In the genomic region with DNA sequence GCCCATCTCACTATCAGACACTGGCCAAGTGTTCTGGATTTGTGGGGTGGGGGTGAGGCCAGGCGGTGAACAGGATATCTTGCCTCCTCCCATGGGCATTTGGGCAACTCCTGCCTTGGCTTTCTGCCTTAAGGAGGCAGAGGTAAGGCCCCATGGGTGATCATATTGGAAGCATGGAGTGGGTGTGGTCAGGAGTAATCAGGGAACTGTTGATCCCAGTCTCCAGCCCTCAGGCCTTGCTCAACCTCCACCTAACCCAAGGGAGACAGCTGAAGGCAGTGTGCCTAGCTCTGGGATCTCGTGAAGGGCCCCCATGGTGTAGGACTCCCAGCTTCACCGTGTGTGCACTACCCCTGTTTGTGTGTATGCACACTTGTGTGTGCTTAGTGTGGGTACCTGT, we compare ENCODE assay signal across 14 mouse cellular contexts. TPM values are rescaled to one million over a fixed set of nuclear protein-coding genes. Genes with fewer than 3 reads are reported as not detected.
DNase-seq lines count a peak whose midpoint lies in the region; ATAC-seq and TF ChIP-seq lines count a peak whose summit lies in the region.
"Had no signal": no experiment of that assay in that cellular context is flagged by ENCODE, and none has a peak within 500 bp of the region (broad histone marks: within the 10 kb centered on the region; RNA-seq: fewer than 3 reads in every experiment).

No protein-coding gene starts in this region.

- WGBS in forebrain, embryonic 10.5 days, result 95% methylated on average over 3 of the region's 3 CpGs
- WGBS in forebrain, embryonic 16.5 days, result 95% methylated on average over 3 of the region's 3 CpGs
- WGBS in heart, postnatal 0 days, result 83% methylated on average over 3 of the region's 3 CpGs
- 85% methylated on average over 3 of the region's 3 CpGs for WGBS in lung, embryonic 15.5 days
- 80% methylated on average over 3 of the region's 3 CpGs for WGBS in olfactory bulb, adult 2 months

- H3K4me3 ChIP-seq in forebrain, embryonic 10.5 days, result no peak overlapping the region
- H3K4me3 ChIP-seq in forebrain, embryonic 16.5 days (replicated peaks; ENCODE audit: low read length), result no peak overlapping the region
- H3K4me3 ChIP-seq in heart, postnatal 0 days (ENCODE audit: low read depth, low read length), result no peak overlapping the region
- no peak overlapping the region for H3K4me3 ChIP-seq in lung, embryonic 15.5 days
- H3K4me3 ChIP-seq in olfactory bulb, adult 2 months (ENCODE audit: insufficient read depth, low read depth, low read length), result no peak overlapping the region
- H3K4me3 ChIP-seq: gastrocnemius, adult 2 months; liver, embryonic 13.5 days had no signal

- no peak for DNase-seq in forebrain, embryonic 10.5 days (ENCODE audit: extremely low spot score, low spot score)
- DNase-seq in heart, postnatal 0 days (ENCODE audit: low spot score), result no peak
- DNase-seq in heart, postnatal 36 days, result no peak
- no peak for DNase-seq in lung, postnatal 14 days
- DNase-seq: gastrocnemius, adult 2 months; kidney, adult 11 months; layer of hippocampus, adult 9-11 months; liver, embryonic 13.5 days; lung, postnatal 10 days had no signal

- H3K27me3 ChIP-seq in forebrain, embryonic 10.5 days (ENCODE audit: poor library complexity, severe bottlenecking), result no peaks in the 10 kb centered on the region
- H3K27me3 ChIP-seq in forebrain, embryonic 16.5 days (replicated peaks; ENCODE audit: control insufficient read depth, insufficient read depth, low read length), result no peaks in the 10 kb centered on the region
- no peaks in the 10 kb centered on the region for H3K27me3 ChIP-seq in heart, postnatal 0 days (ENCODE audit: control insufficient read depth, insufficient read depth, low read length)
- H3K27me3 ChIP-seq in lung, embryonic 15.5 days, result no peaks in the 10 kb centered on the region
- H3K27me3 ChIP-seq: liver, embryonic 13.5 days had no signal

- TF ChIP-seq CTCF in heart, postnatal 0 days (IDR thresholded peaks at IDR 0.05; ENCODE audit: low read depth), result no peak
- TF ChIP-seq CTCF in olfactory bulb, adult 2 months (IDR thresholded peaks at IDR 0.05; ENCODE audit: insufficient read depth, low read depth, low read length), result no peak

- intact Hi-C loops in heart, postnatal 36 days (cut with DNase I), result no loop called here

- H3K9me3 ChIP-seq in forebrain, embryonic 10.5 days, result no peaks in the 10 kb centered on the region
- H3K9me3 ChIP-seq in forebrain, embryonic 16.5 days (ENCODE audit: control insufficient read depth, low read length), result no peaks in the 10 kb centered on the region
- H3K9me3 ChIP-seq in heart, postnatal 0 days (replicated peaks; ENCODE audit: control insufficient read depth, low read length), result no peaks in the 10 kb centered on the region
- H3K9me3 ChIP-seq in lung, embryonic 15.5 days, result no peaks in the 10 kb centered on the region
- H3K9me3 ChIP-seq: liver, embryonic 13.5 days had no signal

- ATAC-seq in forebrain, embryonic 16.5 days, result no peak
- ATAC-seq in heart, postnatal 0 days (ENCODE audit: insufficient read depth, low read depth), result no peak
- no peak for ATAC-seq in lung, embryonic 15.5 days (ENCODE audit: borderline replicate concordance, extremely low read depth, low FRiP score, low TSS enrichment)
- ATAC-seq in frontal cortex, adult (ENCODE audit: low TSS enrichment), result no peak

- 0 out of 2 replicates have a peak overlapping the region, but pooled peaks have one; percentile 72 for H3K27ac ChIP-seq in forebrain, embryonic 10.5 days
- no peak overlapping the region for H3K27ac ChIP-seq in forebrain, embryonic 16.5 days (ENCODE audit: low read length)
- H3K27ac ChIP-seq in heart, postnatal 0 days (ENCODE audit: low read depth), result peak overlapping the region; percentile 93
- 0 out of 2 replicates have a peak overlapping the region, but pooled peaks have one; percentile 71 for H3K27ac ChIP-seq in lung, embryonic 15.5 days
- H3K27ac ChIP-seq in olfactory bulb, adult 2 months (ENCODE audit: insufficient read depth, low read depth, low read length), result peak overlapping the region; percentile 96
- H3K27ac ChIP-seq: liver, embryonic 13.5 days had no signal

- peaks cover 79% of the 10 kb centered on the region for H3K4me1 ChIP-seq in forebrain, embryonic 10.5 days
- peaks cover 40% of the 10 kb centered on the region for H3K4me1 ChIP-seq in forebrain, embryonic 16.5 days (replicated peaks; ENCODE audit: control insufficient read depth, insufficient read depth, low read length)
- H3K4me1 ChIP-seq in heart, postnatal 0 days (ENCODE audit: control insufficient read depth, insufficient read depth), result peaks cover 51% of the 10 kb centered on the region
- peaks cover 47% of the 10 kb centered on the region for H3K4me1 ChIP-seq in lung, embryonic 15.5 days
- H3K4me1 ChIP-seq in olfactory bulb, adult 2 months (ENCODE audit: control insufficient read depth, insufficient read depth, low read length), result peaks cover 81% of the 10 kb centered on the region

- TF ChIP-seq EP300 in heart, postnatal 0 days (IDR thresholded peaks at IDR 0.05; ENCODE audit: low read depth), result no peak

- H3K36me3 ChIP-seq in forebrain, embryonic 10.5 days (replicated peaks), result peaks cover 24% of the 10 kb centered on the region
- H3K36me3 ChIP-seq in forebrain, embryonic 16.5 days (ENCODE audit: control insufficient read depth, insufficient read depth), result no peaks in the 10 kb centered on the region
- H3K36me3 ChIP-seq in heart, postnatal 0 days (replicated peaks; ENCODE audit: control insufficient read depth, insufficient read depth, low read length), result no peaks in the 10 kb centered on the region
- no peaks in the 10 kb centered on the region for H3K36me3 ChIP-seq in lung, embryonic 15.5 days
- H3K36me3 ChIP-seq: liver, embryonic 13.5 days had no signal

- TF ChIP-seq POLR2A in olfactory bulb, adult 2 months (IDR thresholded peaks at IDR 0.05; ENCODE audit: insufficient read depth, low read depth, low read length), result no peak

- no peak overlapping the region for H3K4me2 ChIP-seq in forebrain, embryonic 16.5 days (ENCODE audit: low read length)
- no peak overlapping the region for H3K4me2 ChIP-seq in heart, postnatal 0 days (ENCODE audit: low read depth, low read length)
- no peak overlapping the region for H3K4me2 ChIP-seq in lung, embryonic 15.5 days
- H3K4me2 ChIP-seq: liver, embryonic 13.5 days had no signal

- no peak overlapping the region for H3K9ac ChIP-seq in forebrain, embryonic 16.5 days (replicated peaks; ENCODE audit: low read depth, low read length)
- no peak overlapping the region for H3K9ac ChIP-seq in heart, postnatal 0 days (replicated peaks; ENCODE audit: low read depth, low read length)
- H3K9ac ChIP-seq in lung, embryonic 15.5 days, result no peak overlapping the region
- H3K9ac ChIP-seq: liver, embryonic 13.5 days had no signal

RNA-seq across cellular contexts. Expression of gene Ncs1, which starts 9.2 kb away (rescaled TPM):
- polyA plus RNA-seq in forebrain, embryonic 10.5 days (2016; fragmentation: Nextera tagmentation; extraction: Ambion mirVana), result 43.3 and 47.8 TPM in 2 replicates
- 112 and 119 TPM in 2 replicates for polyA plus RNA-seq in forebrain, embryonic 16.5 days (2015; fragmentation: Nextera tagmentation; extraction: Ambion mirVana)
- total RNA-seq in heart, postnatal 0 days (2014; rRNA removed; ENCODE audit: low replicate concordance), result 24.9 and 31.4 TPM in 2 replicates
- polyA plus RNA-seq in heart, postnatal 0 days (2015; fragmentation: Nextera tagmentation; extraction: Ambion mirVana), result 17.7 and 18.6 TPM in 2 replicates
- total RNA-seq in heart, postnatal 36 days (2021), result 10 to 100 TPM in 1 of 2 experiments, 1 to 10 TPM in 1; 9.5 to 10.5 TPM
- polyA plus RNA-seq in lung, embryonic 15.5 days (2015; fragmentation: Nextera tagmentation; extraction: Ambion mirVana), result 17.1 and 17.4 TPM in 2 replicates
- not detected in 2 replicates for polyA plus RNA-seq in olfactory bulb, adult 2 months (2012; ENCODE audit: insufficient read depth, insufficient read length, low replicate concordance, missing spikeins)

RNA-seq across cellular contexts. Expression of gene Hmcn2, which starts 59.4 kb away (rescaled TPM):
- 0.22 TPM in 1 of 2 replicates, not detected in the other for polyA plus RNA-seq in forebrain, embryonic 10.5 days (2016; fragmentation: Nextera tagmentation; extraction: Ambion mirVana)
- 0.11 and 0.22 TPM in 2 replicates for polyA plus RNA-seq in forebrain, embryonic 16.5 days (2015; fragmentation: Nextera tagmentation; extraction: Ambion mirVana)
- total RNA-seq in heart, postnatal 0 days (2014; rRNA removed; ENCODE audit: low replicate concordance), result 0.35 and 3.1 TPM in 2 replicates
- polyA plus RNA-seq in heart, postnatal 0 days (2015; fragmentation: Nextera tagmentation; extraction: Ambion mirVana), result 0.67 and 0.77 TPM in 2 replicates
- 10 to 100 TPM; 12.5 to 16.2 TPM for total RNA-seq in heart, postnatal 36 days (2021)
- 0.58 and 1.2 TPM in 2 replicates for polyA plus RNA-seq in lung, embryonic 15.5 days (2015; fragmentation: Nextera tagmentation; extraction: Ambion mirVana)
- not detected in 2 replicates for polyA plus RNA-seq in olfactory bulb, adult 2 months (2012; ENCODE audit: insufficient read depth, insufficient read length, low replicate concordance, missing spikeins)
- total RNA-seq: hematopoietic stem cell, adult 5-6 weeks had no signal
